Mouse (Mus musculus): ENCODE data around the gene Cntln. TPM values are rescaled to one million over a fixed set of nuclear protein-coding genes. Genes with fewer than 3 reads are reported as not detected.

Cntln gene
- total RNA-seq (2021) = 1 to 10 TPM; 5.9 to 6.2 TPM
- long read RNA-seq, experiment 1, full-length matches to known transcripts = 4 of 7 reads
- long read RNA-seq, experiment 1, partial matches to known transcripts = 1 of 7 reads
- long read RNA-seq, experiment 1, other reads (novel, unspliced or antisense) = 2 of 7 reads
- long read RNA-seq, experiment 2, full-length matches to known transcripts = 1 of 5 reads
- long read RNA-seq, experiment 2, partial matches to known transcripts = 1 of 5 reads
- long read RNA-seq, experiment 2, other reads (novel, unspliced or antisense) = 3 of 5 reads

- DNase-seq (ENCODE audit: low spot score in 2 of 2) = peak; percentile 90 to 95
These were observed at the start of gene Cntln for GRCm38 (mm10) chr4:84884111-84884538. Gene Cntln, plus strand, starts transcription at chr4:84884309.

GRCm38 (mm10) chr4:84836979-84837378 lies 47.1 kb upstream of the Cntln start:
- DNase-seq (ENCODE audit: low spot score in 2 of 2) = no peak

DNA sequence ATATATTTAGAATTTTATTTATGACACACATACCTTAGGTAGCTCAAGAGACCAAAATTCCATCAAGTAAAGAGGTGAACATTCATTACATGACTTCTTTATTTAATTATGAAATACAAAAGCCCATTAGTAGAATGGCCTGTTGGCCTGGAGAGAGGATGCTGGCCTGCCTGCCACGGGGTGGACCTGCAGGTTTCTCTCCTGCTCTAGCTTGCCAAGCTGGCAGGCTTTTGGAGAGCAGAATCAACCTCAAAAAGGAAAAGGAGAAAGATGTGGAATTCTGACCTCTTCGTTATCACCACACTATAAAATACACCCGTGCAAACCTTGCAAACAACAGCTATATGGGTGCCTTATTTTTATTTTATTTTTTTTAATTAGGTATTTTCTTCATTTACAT lies 45.6 kb upstream of the Cntln start:
- DNase-seq (ENCODE audit: low spot score in 2 of 2) = no peak

- DNase-seq (ENCODE audit: low spot score in 2 of 2) = no peak
These were observed 44.6 kb upstream of the Cntln start for GRCm38 (mm10) chr4:84839466-84839865.

DNA sequence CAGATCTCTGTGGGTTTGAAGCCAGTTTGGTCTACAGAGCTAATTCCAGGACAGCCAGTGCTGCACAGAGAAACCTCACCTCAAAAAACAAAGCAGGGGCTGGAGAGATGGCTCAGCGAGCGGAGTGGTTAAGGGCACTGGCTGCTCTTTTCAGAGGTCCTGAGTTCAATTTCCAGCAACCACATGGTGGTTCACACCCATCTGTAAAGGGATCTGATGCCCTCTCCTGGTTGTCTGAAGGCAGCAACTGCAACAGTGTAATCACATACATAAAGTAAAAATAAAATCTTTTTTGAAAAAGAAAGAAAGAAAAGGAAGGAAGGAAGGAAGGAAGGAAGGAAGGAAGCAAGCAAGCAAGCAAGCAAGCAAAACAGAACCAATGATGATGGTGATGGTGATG lies 26.5 kb upstream of the Cntln start:
- DNase-seq (ENCODE audit: low spot score in 2 of 2) = no peak

- peak; percentile 11 to 64 for DNase-seq (ENCODE audit: low spot score in 2 of 2)
These were observed 7.8 kb upstream of the Cntln start for GRCm38 (mm10) chr4:84876347-84876746.

DNA sequence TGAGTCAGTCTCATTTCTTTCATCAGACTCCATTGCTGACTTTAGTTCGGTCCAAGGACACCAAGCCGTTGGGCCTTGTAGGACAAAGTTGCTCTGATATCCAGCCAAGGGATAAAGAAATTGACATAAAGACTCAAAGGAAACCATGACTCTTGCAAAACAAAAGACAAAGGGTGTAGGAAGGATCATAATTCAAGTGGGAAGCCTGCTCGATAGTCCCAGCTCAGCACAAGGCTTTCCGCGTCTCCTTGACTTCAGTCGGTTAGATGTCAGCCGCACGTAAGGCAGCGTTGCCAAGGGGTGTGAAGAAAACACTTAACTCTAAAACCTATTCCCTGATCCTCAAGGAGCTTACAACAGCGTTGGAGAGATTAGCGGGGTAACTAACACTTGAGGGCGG lies 463 bp upstream of the Cntln start:
- no peak for DNase-seq (ENCODE audit: low spot score in 2 of 2)

DNA sequence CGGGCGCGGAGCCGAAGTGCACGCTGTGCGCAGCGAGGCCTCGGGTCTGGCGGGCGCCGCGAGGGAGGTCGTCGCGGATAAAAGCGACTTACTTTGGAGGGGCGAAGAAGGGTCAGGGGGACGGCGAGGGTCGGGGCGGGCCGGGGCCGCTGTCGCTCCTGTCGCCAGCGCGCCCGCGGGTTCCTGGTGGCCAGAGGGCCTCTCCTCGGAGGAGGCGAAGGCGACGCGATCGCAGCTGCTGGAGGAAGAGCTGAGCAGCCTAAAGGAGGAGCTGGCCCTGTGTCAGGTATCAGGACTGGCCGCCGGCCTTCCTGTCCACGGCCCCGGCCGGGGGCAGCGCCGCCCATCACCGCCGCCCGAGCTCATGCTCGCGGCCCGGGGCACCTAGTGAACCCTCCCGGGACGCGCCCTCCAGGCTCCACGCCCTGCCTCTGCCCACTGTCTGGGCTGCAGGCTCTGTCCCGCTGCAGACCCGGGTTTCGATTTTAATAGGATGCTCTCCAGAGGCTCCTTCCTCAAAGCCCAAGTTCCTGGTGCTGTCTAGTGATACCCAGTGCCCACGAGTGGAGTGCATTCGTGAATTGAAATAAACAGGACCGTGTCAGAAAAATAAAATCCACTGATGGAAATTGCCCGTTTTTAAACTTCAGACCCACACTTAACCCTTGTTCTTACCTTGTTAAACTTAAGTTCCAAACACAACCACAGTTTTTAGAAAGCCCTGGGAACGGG lies 596 bp downstream of the Cntln start:
- DNase-seq (ENCODE audit: low spot score in 2 of 2) = peak; percentile 25 to 31

DNA sequence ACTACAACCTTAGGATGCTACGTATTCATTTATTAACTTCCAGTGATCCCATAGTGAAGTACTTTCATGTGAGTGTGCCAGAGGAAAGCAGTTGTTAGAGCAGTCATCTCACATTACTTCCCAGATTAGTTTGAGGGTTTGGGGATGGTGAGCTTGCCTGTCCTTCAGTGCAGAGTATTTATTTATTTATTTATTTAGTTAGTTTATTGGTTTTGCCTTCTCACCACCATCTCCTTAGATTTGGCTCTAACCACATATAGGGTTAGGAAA lies 1.1 kb downstream of the Cntln start:
- no peak for DNase-seq (ENCODE audit: low spot score in 2 of 2)

- no peak for DNase-seq (ENCODE audit: low spot score in 2 of 2)
These were observed 34.3 kb downstream of the Cntln start for GRCm38 (mm10) chr4:84918393-84918792.

DNA sequence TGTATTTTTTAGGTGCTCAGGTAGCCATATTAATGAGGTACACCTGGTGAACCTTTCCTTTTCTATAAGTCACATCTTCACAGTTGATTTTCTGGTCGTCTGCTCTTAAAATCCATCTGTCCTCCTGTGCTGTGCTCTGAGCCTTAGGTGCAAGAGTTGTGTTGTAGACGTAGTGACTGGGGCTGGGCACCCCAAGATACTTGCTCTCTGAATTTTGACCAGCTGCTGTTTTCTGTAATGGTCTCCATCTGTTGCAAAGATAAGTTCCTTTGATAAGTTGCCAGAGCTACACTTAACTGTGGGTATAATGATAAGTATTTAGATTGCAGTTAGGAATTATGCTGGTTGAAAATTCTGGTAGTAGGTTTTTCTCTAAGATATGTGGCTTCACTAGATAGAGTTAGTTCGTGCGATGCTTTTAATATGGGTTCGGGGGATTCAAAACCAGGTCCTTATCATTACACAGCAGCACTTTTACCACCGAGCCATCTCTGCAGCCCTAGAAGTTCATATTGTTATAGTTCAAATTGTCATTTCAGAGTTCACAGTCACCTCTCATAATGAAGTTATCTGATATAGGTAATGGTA lies 50.3 kb downstream of the Cntln start:
- no peak for DNase-seq (ENCODE audit: low spot score in 2 of 2)

- peak; percentile 11 to 37 for DNase-seq (ENCODE audit: low spot score in 2 of 2)
These were observed 58.0 kb downstream of the Cntln start for GRCm38 (mm10) chr4:84942059-84942458.

DNA sequence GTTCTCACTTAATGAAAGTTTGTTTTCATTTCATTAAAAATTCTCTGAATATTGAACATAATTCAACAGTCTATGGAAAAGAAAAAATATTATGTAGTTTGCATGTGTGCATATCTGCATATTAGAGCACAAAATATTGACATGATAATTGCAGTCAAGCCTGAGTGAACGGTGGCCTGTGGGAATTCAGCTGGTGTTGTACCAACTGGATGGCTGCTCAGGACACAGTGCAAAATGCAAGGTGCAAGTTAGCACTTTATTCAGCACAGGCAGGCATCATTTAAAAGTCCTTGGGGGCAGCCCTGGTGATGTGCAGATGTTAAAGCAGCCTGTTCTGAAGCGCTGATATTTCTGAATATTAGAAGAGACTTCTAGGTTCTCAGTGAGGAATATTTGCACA lies 58.5 kb downstream of the Cntln start:
- no peak for DNase-seq (ENCODE audit: low spot score in 2 of 2)

DNA sequence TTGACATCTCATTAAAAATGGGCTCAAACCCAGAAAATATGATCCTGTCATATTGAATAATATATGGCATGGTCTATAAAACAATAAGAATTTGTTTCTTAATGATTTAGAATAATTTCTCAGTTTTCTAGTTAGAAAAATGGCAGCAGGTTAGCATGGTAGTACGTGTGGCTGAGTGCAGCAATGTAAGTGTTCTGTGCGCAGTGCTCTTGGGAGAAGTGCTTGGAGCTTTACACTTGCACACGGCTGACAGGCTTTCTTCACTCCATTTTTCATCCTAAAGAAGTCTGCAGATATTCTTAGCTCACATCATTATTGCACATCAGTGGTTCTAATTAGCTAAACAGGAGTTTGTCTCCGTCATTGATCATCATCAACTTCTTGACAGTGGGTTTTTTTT lies 60.0 kb downstream of the Cntln start:
- no peak for DNase-seq (ENCODE audit: low spot score in 2 of 2)

DNA sequence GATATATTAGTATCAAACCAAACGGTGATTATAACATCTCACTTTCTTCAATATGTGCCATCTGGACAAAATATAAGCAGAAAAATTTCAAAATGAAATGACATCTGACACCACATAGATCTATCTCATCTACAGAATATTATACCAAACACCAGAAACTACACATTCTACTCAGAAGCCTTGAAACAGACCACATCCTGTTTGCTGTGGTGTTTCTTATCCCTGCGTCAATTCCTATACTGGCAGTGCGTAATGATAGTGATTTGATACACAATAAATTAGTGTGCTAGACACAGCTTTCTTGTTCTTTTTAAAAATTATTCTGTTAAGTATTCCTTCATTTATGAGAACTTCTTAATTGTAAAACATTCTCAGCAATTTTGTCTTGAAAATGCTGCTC lies 62.3 kb downstream of the Cntln start:
- DNase-seq (ENCODE audit: low spot score in 2 of 2) = no peak

DNA sequence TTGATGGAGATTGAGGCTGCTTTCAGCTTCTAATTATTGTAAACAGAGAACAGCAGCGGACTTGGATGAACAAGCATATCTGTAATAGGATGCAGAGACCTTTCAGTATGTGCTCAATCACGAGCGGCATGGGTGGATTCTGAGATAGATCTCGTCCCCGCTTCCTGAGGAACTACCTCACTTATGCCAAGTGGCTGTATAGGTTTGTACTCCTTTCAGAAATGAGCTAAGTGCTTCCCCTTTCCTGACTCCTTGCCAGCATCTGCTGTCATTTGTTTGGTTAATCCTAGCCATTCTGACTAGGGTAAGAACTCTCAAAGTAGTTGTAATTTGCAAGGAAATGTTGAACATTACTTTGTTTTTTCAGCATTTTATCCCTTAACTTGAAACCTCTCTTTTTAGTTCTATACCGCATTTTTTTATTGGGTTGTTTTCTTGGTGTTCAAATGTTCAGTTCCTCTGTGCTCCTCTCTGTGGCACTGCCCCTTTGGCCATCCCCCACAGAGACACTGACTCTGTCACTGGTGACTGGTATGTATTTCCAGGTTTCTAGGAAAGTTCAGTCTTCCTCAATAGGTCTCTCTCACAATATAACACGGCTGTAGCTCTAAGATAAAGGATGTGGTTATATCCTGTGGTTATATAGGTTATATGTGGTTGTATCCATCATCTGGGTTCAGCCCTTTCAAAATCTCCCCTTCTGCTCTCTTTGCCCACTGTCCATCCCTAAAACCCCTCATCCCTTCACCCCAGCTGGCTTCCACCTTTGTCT lies 93.0 kb downstream of the Cntln start:
- no peak for DNase-seq (ENCODE audit: low spot score in 2 of 2)

DNA sequence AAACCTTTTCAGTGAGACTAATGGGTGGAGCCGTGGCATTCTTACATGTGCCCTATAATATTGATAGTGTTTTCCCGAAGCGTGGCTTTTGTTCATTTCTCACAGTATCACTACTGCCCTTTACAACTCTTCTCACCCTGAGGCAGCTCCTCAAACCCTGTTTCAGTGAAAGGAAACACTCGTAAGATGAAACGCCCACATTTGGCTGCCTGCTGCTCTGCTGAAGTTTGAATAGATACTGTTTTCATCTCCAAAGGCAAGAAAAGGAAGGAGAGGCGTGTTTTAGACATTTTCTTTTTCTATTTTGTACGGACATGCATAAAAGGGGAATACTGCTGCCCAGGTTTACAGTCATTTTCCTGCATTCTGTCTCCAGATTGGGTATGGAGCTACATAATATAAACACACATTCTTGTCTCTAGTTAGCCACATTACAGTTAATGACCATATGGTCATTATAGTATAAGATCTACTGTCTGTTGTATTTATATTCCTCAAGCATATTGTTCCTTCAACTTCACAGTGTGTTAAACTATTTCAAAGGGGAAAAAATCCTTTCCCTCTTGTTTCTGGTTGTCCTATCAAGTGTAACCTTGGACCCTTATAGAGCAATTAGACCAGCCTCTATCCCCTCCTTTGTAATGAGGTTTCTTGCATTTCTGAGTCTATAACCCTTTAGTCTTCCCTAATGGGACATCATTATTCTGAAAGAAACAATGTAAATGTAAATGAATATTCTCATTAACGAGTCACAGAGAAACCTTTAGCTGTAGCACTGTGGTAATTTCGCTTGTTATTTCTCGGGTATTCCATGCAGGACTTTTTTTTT lies 111.6 kb downstream of the Cntln start:
- DNase-seq (ENCODE audit: low spot score in 2 of 2) = no peak

- no peak for DNase-seq (ENCODE audit: low spot score in 2 of 2)
These were observed 121.5 kb downstream of the Cntln start for GRCm38 (mm10) chr4:85005581-85005980.

GRCm38 (mm10) chr4:85006789-85007188 lies 122.7 kb downstream of the Cntln start:
- no peak for DNase-seq (ENCODE audit: low spot score in 2 of 2)

- DNase-seq (ENCODE audit: low spot score in 2 of 2) = no peak
These were observed 126.7 kb downstream of the Cntln start for GRCm38 (mm10) chr4:85010846-85011245.

GRCm38 (mm10) chr4:85045748-85046147 lies 161.6 kb downstream of the Cntln start:
- no peak for DNase-seq (ENCODE audit: low spot score in 2 of 2)
